Mouse (Mus musculus) G1E (cell line): ENCODE results near the gene Mef2b. TPM values are rescaled to one million over a fixed set of nuclear protein-coding genes. Genes with fewer than 3 reads are reported as not detected.

Source experiments
- ATAC-seq: 2 replicates; pipeline ENCODE4 v1.8.0; 2016; ENCODE audit warnings: mild to moderate bottlenecking; ENCODE audit not compliant: insufficient number of reproducible peaks, poor library complexity, low FRiP score, severe bottlenecking; ENCODE audit errors: extremely low read depth
- DNase-seq: peaks from one replicate; pipeline ENCODE4 v3.0.0; 2012; ENCODE audit warnings: low spot score
- H3K27me3 ChIP-seq: 2 replicates; pipeline ENCODE4 v1.6.1; 2012; ENCODE audit warnings: mild to moderate bottlenecking, low read length, inconsistent platforms; ENCODE audit not compliant: insufficient read depth
- H3K36me3 ChIP-seq: replicated peaks from 2 replicates; pipeline ENCODE3; 2012; ENCODE audit warnings: mild to moderate bottlenecking, inconsistent platforms
- H3K4me1 ChIP-seq: 2 replicates; pipeline ENCODE4 v1.6.1; 2012; ENCODE audit warnings: low read depth, low read length, inconsistent platforms, mixed read lengths; ENCODE audit not compliant: insufficient read depth
- H3K4me3 ChIP-seq: 2 replicates; pipeline ENCODE4 v1.5.1; 2012; ENCODE audit warnings: low read depth, mild to moderate bottlenecking, inconsistent platforms, low read length, moderate library complexity, mixed read lengths
- H3K9me3 ChIP-seq: replicated peaks from 2 replicates; pipeline ENCODE4 v1.6.1; 2012; ENCODE audit warnings: inconsistent platforms
- CTCF ChIP-seq: IDR thresholded peaks from 2 replicates; pipeline ENCODE4 v1.5.1; 2012; ENCODE audit warnings: low read depth, low read length, inconsistent platforms, mixed read lengths
- GATA1 ChIP-seq: IDR thresholded peaks from 2 replicates; pipeline ENCODE4 v1.6.1; 2012; ENCODE audit warnings: borderline replicate concordance, low read length, inconsistent platforms, mixed read lengths
- GATA2 ChIP-seq: IDR thresholded peaks from 2 replicates; pipeline ENCODE4 v1.6.1; 2012; ENCODE audit warnings: low read depth, low read length, inconsistent platforms, borderline replicate concordance
- POLR2AphosphoS5 ChIP-seq: IDR thresholded peaks from 2 replicates; pipeline ENCODE4 v1.6.1; 2012; ENCODE audit warnings: low read depth, low read length, inconsistent platforms; ENCODE audit not compliant: insufficient replicate concordance
- TAL1 ChIP-seq: conservative IDR thresholded peaks from 2 replicates; pipeline ENCODE4 v1.6.1; 2012; ENCODE audit warnings: low read depth, low read length, inconsistent platforms, mixed read lengths
- polyA plus RNA-seq: library from polyadenylated mRNA; stranded (reverse); fragments of >175 nt; gene quantifications from 2 replicates; pipeline ENCODE4 v1.2.3, GENCODE M21; 2012
- total RNA-seq, 2 experiments: library from RNA; stranded (forward) in 1 of 2; stranded (reverse) in 1 of 2; fragments of 200-1000 nt in 1 of 2; fragments of >200 nt in 1 of 2; fragmentation: Nextera tagmentation in 1 of 2; gene quantifications; 2 replicates each; pipeline ENCODE4 v1.2.3; 2014 to 2017

Gene Mef2b
- total and polyA plus RNA-seq, 3 experiments: 0.55 to 4.4 (median 2.3) TPM

GRCm38 (mm10) chr8:70118726-70119700 lies 20.5 kb upstream of the Mef2b start:
- no peak for DNase-seq

DNA sequence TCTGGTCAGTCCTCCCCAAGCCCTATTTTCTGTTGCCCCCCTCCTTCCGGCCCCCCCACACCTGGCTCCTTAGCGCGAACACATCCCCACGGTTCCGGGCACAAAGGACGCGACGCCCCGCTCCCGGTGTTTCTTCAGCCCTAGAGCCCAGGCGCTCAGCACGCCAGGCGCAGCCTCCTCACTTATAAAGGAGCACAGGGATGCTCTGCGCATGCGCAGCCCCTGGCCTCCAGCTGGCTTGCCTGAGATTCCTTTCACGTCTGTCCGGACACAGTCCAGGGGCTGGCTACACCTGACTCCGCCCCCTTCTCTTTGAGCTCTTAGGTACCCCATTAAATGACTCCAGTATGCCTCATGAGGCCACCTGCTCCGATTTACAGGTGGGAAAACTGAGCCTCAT lies 18.8 kb upstream of the Mef2b start, which contains the start of gene Ncan:
Ncan (minus strand) TSS at position 207 of the 400 bp plus-strand sequence.
- DNase-seq (no peak), ATAC-seq (no peak)
- Histone ChIP-seq H3K4me3 (no peak within 1 kb of the TSS), H3K9me3 (no peaks in the 10 kb centered on the region), H3K27me3 (peaks cover 46% of the 10 kb centered on the region), H3K4me1 (peaks cover 2% of the 10 kb centered on the region; the same call in 1 of the 2 replicates), H3K36me3 (no peaks in the 10 kb centered on the region)
- TF ChIP-seq POLR2AphosphoS5 (no peak), GATA2 (no peak), TAL1 (no peak), GATA1 (no peak), CTCF (no peak)

More at GRCm38 (mm10) chr8:70118726-70119700, 20.5 kb upstream of the Mef2b start:
- Histone ChIP-seq H3K27me3 (peaks cover 39% of the 10 kb centered on the region), H3K9me3 (no peaks in the 10 kb centered on the region), H3K36me3 (no peaks in the 10 kb centered on the region), H3K4me3 (no peak overlapping the region), H3K4me1 (0 out of 2 replicates have a peak, but pooled peaks cover 2% of the 10 kb centered on the region)
- ATAC-seq: no peak
- TF ChIP-seq GATA2 (no peak), GATA1 (no peak)

GRCm38 (mm10) chr8:70122863-70123262 lies 16.6 kb upstream of the Mef2b start:
- DNase-seq: no peak

GRCm38 (mm10) chr8:70124992-70125391 lies 14.5 kb upstream of the Mef2b start:
- ATAC-seq (no peak), DNase-seq (no peak)
- TF ChIP-seq GATA2 (no peak), CTCF (no peak), TAL1 (no peak), GATA1 (no peak)
- Histone ChIP-seq H3K4me1 (peaks cover 4% of the 10 kb centered on the region), H3K4me3 (no peak overlapping the region), H3K27me3 (peaks cover 30% of the 10 kb centered on the region), H3K9me3 (no peaks in the 10 kb centered on the region), H3K36me3 (no peaks in the 10 kb centered on the region)

More at GRCm38 (mm10) chr8:70122863-70123262, 16.6 kb upstream of the Mef2b start:
- Histone ChIP-seq H3K36me3 (no peaks in the 10 kb centered on the region), H3K9me3 (no peaks in the 10 kb centered on the region), H3K27me3 (peaks cover 37% of the 10 kb centered on the region), H3K4me1 (peaks cover 2% of the 10 kb centered on the region; the same call in 1 of the 2 replicates), H3K4me3 (no peak overlapping the region)
- no peak for ATAC-seq
- TF ChIP-seq POLR2AphosphoS5: no peak
- no peak for TF ChIP-seq GATA1
- no peak for TF ChIP-seq CTCF
- TF ChIP-seq GATA2: no peak

GRCm38 (mm10) chr8:70128435-70128834 lies 11.1 kb upstream of the Mef2b start:
- DNase-seq (no peak), ATAC-seq (no peak)
- H3K36me3 ChIP-seq: peaks cover 16% of the 10 kb centered on the region
- no peak for TF ChIP-seq GATA1
- no peak for TF ChIP-seq CTCF
- no peak for TF ChIP-seq GATA2
- TF ChIP-seq TAL1: no peak
- TF ChIP-seq POLR2AphosphoS5: no peak
- peaks cover 27% of the 10 kb centered on the region for H3K4me1 ChIP-seq
- H3K4me3 ChIP-seq: no peak overlapping the region
- H3K27me3 ChIP-seq: peaks cover 23% of the 10 kb centered on the region
- H3K9me3 ChIP-seq: no peaks in the 10 kb centered on the region

- no peak for ATAC-seq
Observed at GRCm38 (mm10) chr8:70129309-70129952, 10.1 kb upstream of the Mef2b start.

More at GRCm38 (mm10) chr8:70129309-70129952, 10.1 kb upstream of the Mef2b start:
- Histone ChIP-seq H3K27me3 (peaks cover 18% of the 10 kb centered on the region), H3K4me3 (no peak overlapping the region), H3K36me3 (peaks cover 26% of the 10 kb centered on the region), H3K9me3 (no peaks in the 10 kb centered on the region), H3K4me1 (peaks cover 28% of the 10 kb centered on the region)
- TF ChIP-seq POLR2AphosphoS5: no peak
- TF ChIP-seq GATA2: no peak
- TF ChIP-seq CTCF: no peak
- no peak for TF ChIP-seq TAL1
- TF ChIP-seq GATA1: no peak
- DNase-seq: no peak
